Mouse (Mus musculus): Measurements from ENCODE around the gene Ubxn11.

GRCm38 (mm10) chr4:134122281-134122680, 19.9 kb downstream of the Ubxn11 start:
- TF ChIP-seq CTCF (IDR thresholded peaks at IDR 0.05; ENCODE audit: low read depth) (no peak), EP300 (optimal IDR thresholded peaks at IDR 0.05) (no peak)
